Mouse (Mus musculus): Measurements from ENCODE around the gene Rgl1.

- TF ChIP-seq MYOG (IDR thresholded peaks at IDR 0.05; ENCODE audit: control insufficient read depth, extremely low read depth, insufficient read length) (no peak), CTCF (IDR thresholded peaks at IDR 0.05; ENCODE audit: control insufficient read depth, insufficient read depth, insufficient read length) (no peak), FOSL1 (IDR thresholded peaks at IDR 0.05; ENCODE audit: insufficient read depth, low read length, poor library complexity, severe bottlenecking) (no peak), MAX (IDR thresholded peaks at IDR 0.05) (no peak), MYOD1 (IDR thresholded peaks at IDR 0.05; ENCODE audit: control insufficient read depth, insufficient read length, low read depth) (no peak), USF1 (IDR thresholded peaks at IDR 0.05; ENCODE audit: low read depth) (no peak), CEBPB (IDR thresholded peaks at IDR 0.05; ENCODE audit: low read depth) (no peak)
Observed at GRCm38 (mm10) chr1:152654851-152655250, 111.3 kb downstream of the Rgl1 start.
